Mouse (Mus musculus): ENCODE data around the gene Larp6. TPM values are rescaled to one million over a fixed set of nuclear protein-coding genes. Genes with fewer than 3 reads are reported as not detected.

Gene Larp6
- total and polyA plus RNA-seq, 3 experiments, result not detected

DNA sequence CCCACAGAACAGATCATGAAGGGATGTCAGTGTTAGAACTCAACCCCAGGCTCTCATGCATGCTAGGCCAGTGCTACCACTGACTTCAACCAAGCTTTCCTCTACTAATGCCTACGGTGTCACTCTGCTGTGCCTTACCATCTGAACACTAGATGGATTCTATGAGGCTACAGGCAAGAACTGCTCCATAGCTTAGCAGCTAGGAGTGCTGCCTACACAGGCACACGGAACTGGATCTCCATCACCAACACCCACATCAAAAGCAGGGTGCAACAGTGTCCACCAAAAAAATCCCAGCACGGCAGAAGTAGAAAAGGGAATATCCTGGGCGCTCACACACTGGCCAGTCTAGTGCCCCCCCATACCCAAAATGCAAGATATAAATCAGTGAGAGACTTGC is 36.4 kb upstream of the Larp6 start:
- Histone ChIP-seq H3K9ac (ENCODE audit: control insufficient read depth, low read depth, low read length, poor library complexity, severe bottlenecking) (no peak overlapping the region), H3K79me2 (ENCODE audit: control insufficient read depth, insufficient read depth, low read length, poor library complexity) (no peaks in the 10 kb centered on the region), H3K4me3 (ENCODE audit: control insufficient read depth in 1 of 2, insufficient read depth in 1 of 2, low read depth in 2 of 2, low read length in 2 of 2) (no peak overlapping the region), H3K27me3 (ENCODE audit: control insufficient read depth in 1 of 2, insufficient read depth in 2 of 2, low read length in 2 of 2) (no peaks in the 10 kb centered on the region), H3K4me1 (ENCODE audit: control insufficient read depth in 1 of 2, insufficient read depth in 2 of 2, low read length in 2 of 2) (no peaks in the 10 kb centered on the region), H3K27ac (ENCODE audit: control insufficient read depth, low read depth, low read length) (no peak overlapping the region), H3K36me3 (ENCODE audit: control insufficient read depth in 1 of 2, insufficient read depth in 2 of 2, low read length in 2 of 2) (no peaks in the 10 kb centered on the region), H3K9me3 (replicated peaks; ENCODE audit: insufficient read depth, low read length) (no peaks in the 10 kb centered on the region)
- no peak for TF ChIP-seq UBTF (IDR thresholded peaks at IDR 0.05; ENCODE audit: borderline replicate concordance, insufficient read depth, low read depth, low read length)
- no peak for TF ChIP-seq ETS1 (IDR thresholded peaks at IDR 0.05; ENCODE audit: low read depth, low read length)
- no peak for TF ChIP-seq BHLHE40 (IDR thresholded peaks at IDR 0.05; ENCODE audit: borderline replicate concordance, low read depth, low read length)
- TF ChIP-seq MAX (IDR thresholded peaks at IDR 0.05; ENCODE audit: low read length), result no peak
- TF ChIP-seq ZC3H11A (IDR thresholded peaks at IDR 0.05; ENCODE audit: low read depth, low read length), result no peak
- TF ChIP-seq MYB (IDR thresholded peaks at IDR 0.05; ENCODE audit: low read depth, low read length), result no peak
- no peak for TF ChIP-seq CHD1 (IDR thresholded peaks at IDR 0.05; ENCODE audit: low read depth, low read length)
- TF ChIP-seq GATA1 (IDR thresholded peaks at IDR 0.05; ENCODE audit: low read depth, low read length), result no peak
- no peak for TF ChIP-seq SMC3 (IDR thresholded peaks at IDR 0.05; ENCODE audit: low read depth, low read length)
- no peak for TF ChIP-seq POLR2AphosphoS2 (IDR thresholded peaks at IDR 0.05; ENCODE audit: low read length)
- TF ChIP-seq JUND (IDR thresholded peaks at IDR 0.05; ENCODE audit: low read depth, low read length), result no peak
- no peak for TF ChIP-seq EP300 (IDR thresholded peaks at IDR 0.05; ENCODE audit: low read depth in 1 of 2, low read length in 2 of 2)
- TF ChIP-seq MEF2A (IDR thresholded peaks at IDR 0.05; ENCODE audit: extremely low read depth, insufficient replicate concordance, low read depth, low read length, poor library complexity, severe bottlenecking), result no peak
- DNase-seq (ENCODE audit: low read depth, low spot score), result no peak

DNA sequence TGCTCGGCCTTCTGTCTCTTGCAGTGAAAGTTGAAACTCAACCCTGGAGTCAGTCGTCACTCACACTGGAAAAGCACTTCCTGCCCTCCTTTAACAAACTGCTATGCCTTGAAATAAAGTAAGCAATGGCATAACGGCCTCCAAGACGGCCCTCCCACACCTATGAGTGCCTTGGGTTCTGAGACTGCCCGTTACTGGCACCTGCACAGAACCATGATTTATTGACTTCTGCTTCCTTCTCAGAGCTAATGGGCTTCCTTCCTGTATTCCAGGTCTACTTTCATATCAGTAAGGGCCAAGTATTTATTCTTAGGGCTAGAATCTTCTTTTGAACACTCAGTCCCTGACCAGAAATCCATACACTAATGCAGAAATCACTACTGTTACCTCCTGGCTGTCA is 33.9 kb upstream of the Larp6 start:
- no peak for DNase-seq (ENCODE audit: low read depth, low spot score)
- H3K27me3 ChIP-seq (ENCODE audit: control insufficient read depth in 1 of 2, insufficient read depth in 2 of 2, low read length in 2 of 2), result no peaks in the 10 kb centered on the region
- no peak for TF ChIP-seq RAD21 (IDR thresholded peaks at IDR 0.05; ENCODE audit: low read depth, low read length)
- TF ChIP-seq NRF1 (IDR thresholded peaks at IDR 0.05; ENCODE audit: insufficient read depth, low read depth, low read length, poor library complexity, severe bottlenecking), result no peak
- no peak for TF ChIP-seq SMC3 (IDR thresholded peaks at IDR 0.05; ENCODE audit: low read depth, low read length)
- no peak for TF ChIP-seq RCOR1 (IDR thresholded peaks at IDR 0.05; ENCODE audit: low read depth, low read length)
- TF ChIP-seq POLR2AphosphoS2 (IDR thresholded peaks at IDR 0.05; ENCODE audit: low read length), result no peak
- TF ChIP-seq MAX (IDR thresholded peaks at IDR 0.05; ENCODE audit: low read length), result no peak
- TF ChIP-seq HCFC1 (IDR thresholded peaks at IDR 0.05; ENCODE audit: low read depth, low read length), result no peak
- TF ChIP-seq TCF12 (IDR thresholded peaks at IDR 0.05; ENCODE audit: low read depth, low read length), result no peak
- TF ChIP-seq ZMIZ1 (IDR thresholded peaks at IDR 0.05; ENCODE audit: low read depth, low read length), result no peak
- H3K4me3 ChIP-seq (ENCODE audit: control insufficient read depth in 1 of 2, insufficient read depth in 1 of 2, low read depth in 2 of 2, low read length in 2 of 2), result no peak overlapping the region
- H3K36me3 ChIP-seq (ENCODE audit: control insufficient read depth in 1 of 2, insufficient read depth in 2 of 2, low read length in 2 of 2), result no peaks in the 10 kb centered on the region
- no peaks in the 10 kb centered on the region for H3K9me3 ChIP-seq (replicated peaks; ENCODE audit: insufficient read depth, low read length)
- H3K4me1 ChIP-seq (ENCODE audit: control insufficient read depth in 1 of 2, insufficient read depth in 2 of 2, low read length in 2 of 2), result no peaks in the 10 kb centered on the region
- H3K27ac ChIP-seq (ENCODE audit: control insufficient read depth, low read depth, low read length), result no peak overlapping the region
- H3K9ac ChIP-seq (ENCODE audit: control insufficient read depth, low read depth, low read length, poor library complexity, severe bottlenecking), result no peak overlapping the region
- no peaks in the 10 kb centered on the region for H3K79me2 ChIP-seq (ENCODE audit: control insufficient read depth, insufficient read depth, low read length, poor library complexity)
